Mouse (Mus musculus): ENCODE results near the gene Atg7. TPM values are rescaled to one million over a fixed set of nuclear protein-coding genes. Genes with fewer than 3 reads are reported as not detected.
"Not testable (repeated sequence)": the region's sequence is repeated elsewhere in the genome, so short reads cannot be mapped to it uniquely, and the experiment has no call there.

Gene Atg7
- 9.6 and 10.9 TPM in 2 replicates for polyA plus RNA-seq (2015; fragmentation: Nextera tagmentation; extraction: Ambion mirVana)

- H3K27me3 ChIP-seq (ENCODE audit: insufficient read depth, low read length) = no peaks in the 10 kb centered on the region
- peak within 1 kb of the TSS; percentile 89 for H3K4me2 ChIP-seq (ENCODE audit: low read depth, low read length)
- H3K9me3 ChIP-seq (ENCODE audit: low read length) = no peaks in the 10 kb centered on the region
- ATAC-seq = peak; percentile 92
- WGBS (ENCODE audit: insufficient replicate concordance) = under 1% methylated on average over 38 of the region's 38 CpGs
- H3K4me1 ChIP-seq (ENCODE audit: insufficient read depth) = peaks cover 18% of the 10 kb centered on the region
- peak within 1 kb of the TSS; percentile 83 for H3K27ac ChIP-seq (ENCODE audit: low read depth)
- peak within 1 kb of the TSS; percentile 86 for H3K9ac ChIP-seq (replicated peaks)
- peak; percentile 97 for DNase-seq
- H3K4me3 ChIP-seq (ENCODE audit: low read depth, low read length) = peak within 1 kb of the TSS; percentile 79
- no peaks in the 10 kb centered on the region for H3K36me3 ChIP-seq (replicated peaks; ENCODE audit: insufficient read depth, low read length)
- TF ChIP-seq CTCF (IDR thresholded peaks at IDR 0.05; ENCODE audit: low read depth) = no peak
- peak; percentile 26; the same call in 1 of the 2 replicates for TF ChIP-seq EP300 (IDR thresholded peaks at IDR 0.05; ENCODE audit: low read depth)
These were observed at the start of gene Atg7 for GRCm38 (mm10) chr6:114642601-114643528. TSS of gene Atg7 (plus strand) at chr6:114643097.

DNA sequence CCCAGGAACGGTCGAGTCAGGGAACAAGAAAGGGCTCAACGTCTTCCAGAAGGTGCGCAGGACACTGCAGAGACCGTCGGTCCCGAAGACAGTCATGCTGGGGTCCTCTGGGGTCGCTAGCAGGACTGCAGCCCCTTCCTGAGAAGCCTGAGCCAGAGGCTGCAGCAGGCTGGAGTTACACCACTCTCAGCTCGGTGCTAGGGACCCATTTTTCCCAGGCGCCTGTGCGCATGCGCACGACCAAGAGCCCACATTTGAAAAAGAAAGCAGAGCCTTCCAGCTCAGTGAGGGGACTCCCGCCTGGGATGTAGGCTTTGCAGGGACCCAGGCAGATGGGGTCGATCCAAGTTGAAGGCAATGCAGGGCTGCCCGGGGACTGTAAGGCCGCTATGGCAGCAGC, 28.8 kb upstream of the Atg7 start:
- not testable (repeated sequence) for H3K9me3 ChIP-seq (ENCODE audit: low read length); H3K27me3 ChIP-seq (ENCODE audit: insufficient read depth, low read length); H3K36me3 ChIP-seq (replicated peaks; ENCODE audit: insufficient read depth, low read length); H3K4me3 ChIP-seq (ENCODE audit: low read depth, low read length); H3K9ac ChIP-seq (replicated peaks); H3K27ac ChIP-seq (ENCODE audit: low read depth); H3K4me2 ChIP-seq (ENCODE audit: low read depth, low read length); ATAC-seq; DNase-seq; H3K4me1 ChIP-seq (ENCODE audit: insufficient read depth)
- WGBS (ENCODE audit: insufficient replicate concordance) = 4% methylated on average over 5 of the region's 17 CpGs

DNA sequence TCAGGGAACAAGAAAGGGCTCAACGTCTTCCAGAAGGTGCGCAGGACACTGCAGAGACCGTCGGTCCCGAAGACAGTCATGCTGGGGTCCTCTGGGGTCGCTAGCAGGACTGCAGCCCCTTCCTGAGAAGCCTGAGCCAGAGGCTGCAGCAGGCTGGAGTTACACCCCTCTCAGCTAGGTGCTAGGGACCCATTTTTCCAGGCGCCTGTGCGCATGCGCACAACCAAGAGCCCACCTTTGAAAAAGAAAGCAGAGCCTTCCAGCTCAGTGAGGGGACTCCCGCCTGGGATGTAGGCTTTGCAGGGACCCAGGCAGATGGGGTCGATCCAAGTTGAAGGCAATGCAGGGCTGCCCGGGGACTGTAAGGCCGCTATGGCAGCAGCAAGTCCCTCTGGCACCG, 9.0 kb upstream of the Atg7 start:
- H3K27me3 ChIP-seq (ENCODE audit: insufficient read depth, low read length); H3K9ac ChIP-seq (replicated peaks); H3K36me3 ChIP-seq (replicated peaks; ENCODE audit: insufficient read depth, low read length); H3K9me3 ChIP-seq (ENCODE audit: low read length); H3K4me2 ChIP-seq (ENCODE audit: low read depth, low read length); H3K4me3 ChIP-seq (ENCODE audit: low read depth, low read length); H3K4me1 ChIP-seq (ENCODE audit: insufficient read depth); DNase-seq; H3K27ac ChIP-seq (ENCODE audit: low read depth); ATAC-seq: not testable (repeated sequence)
- WGBS (ENCODE audit: insufficient replicate concordance) = no CpG with 5 or more reads among the region's 14 CpGs

DNA sequence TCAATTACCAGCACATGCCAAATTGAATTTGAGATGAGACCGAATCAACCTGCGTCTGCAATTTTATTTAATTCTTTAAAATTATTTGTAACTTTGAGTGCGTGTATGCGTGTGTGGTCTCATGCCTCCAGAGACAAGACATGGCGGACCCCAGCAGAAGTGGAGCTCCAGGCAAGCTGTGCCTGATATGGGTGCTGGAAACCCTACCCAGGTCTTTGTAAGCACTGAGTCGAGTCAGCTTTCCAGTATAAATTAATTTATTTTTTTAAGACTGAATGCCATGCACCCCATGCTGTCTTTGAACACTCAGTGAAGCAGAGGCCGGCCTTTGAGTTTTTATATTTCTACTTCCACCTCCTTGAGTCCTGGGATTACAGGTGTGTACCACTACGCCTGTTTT, 819 bp downstream of the Atg7 start:
- H3K4me2 ChIP-seq (ENCODE audit: low read depth, low read length) = peak overlapping the region; percentile 89
- no peak for DNase-seq
- ATAC-seq = no peak
- peak overlapping the region; percentile 79 for H3K4me3 ChIP-seq (ENCODE audit: low read depth, low read length)
- WGBS (ENCODE audit: insufficient replicate concordance) = 34% methylated on average over 8 of the region's 8 CpGs
- H3K36me3 ChIP-seq (replicated peaks; ENCODE audit: insufficient read depth, low read length) = no peaks in the 10 kb centered on the region
- peaks cover 23% of the 10 kb centered on the region for H3K4me1 ChIP-seq (ENCODE audit: insufficient read depth)
- H3K9me3 ChIP-seq (ENCODE audit: low read length) = no peaks in the 10 kb centered on the region
- peak overlapping the region; percentile 83 for H3K27ac ChIP-seq (ENCODE audit: low read depth)
- no peaks in the 10 kb centered on the region for H3K27me3 ChIP-seq (ENCODE audit: insufficient read depth, low read length)
- H3K9ac ChIP-seq (replicated peaks) = peak overlapping the region; percentile 86
- no peak for TF ChIP-seq EP300 (IDR thresholded peaks at IDR 0.05; ENCODE audit: low read depth)
- no peak for TF ChIP-seq CTCF (IDR thresholded peaks at IDR 0.05; ENCODE audit: low read depth)

GRCm38 (mm10) chr6:114644531-114644930, 1.6 kb downstream of the Atg7 start:
- H3K4me3 ChIP-seq (ENCODE audit: low read depth, low read length) = 0 out of 2 replicates have a peak overlapping the region, but pooled peaks have one; percentile 79
- no peak overlapping the region; the same call in 1 of the 2 replicates for H3K9ac ChIP-seq (replicated peaks)
- peaks cover 23% of the 10 kb centered on the region for H3K4me1 ChIP-seq (ENCODE audit: insufficient read depth)
- 79% methylated on average over 1 of the region's 1 CpGs for WGBS (ENCODE audit: insufficient replicate concordance)
- TF ChIP-seq EP300 (IDR thresholded peaks at IDR 0.05; ENCODE audit: low read depth) = no peak
- TF ChIP-seq CTCF (IDR thresholded peaks at IDR 0.05; ENCODE audit: low read depth) = no peak
- H3K27ac ChIP-seq (ENCODE audit: low read depth) = peak overlapping the region; percentile 62; the same call in 1 of the 2 replicates
- no peaks in the 10 kb centered on the region for H3K9me3 ChIP-seq (ENCODE audit: low read length)
- no peaks in the 10 kb centered on the region for H3K27me3 ChIP-seq (ENCODE audit: insufficient read depth, low read length)
- ATAC-seq (no peak), DNase-seq (no peak)
- H3K4me2 ChIP-seq (ENCODE audit: low read depth, low read length) = peak overlapping the region; percentile 89
- H3K36me3 ChIP-seq (replicated peaks; ENCODE audit: insufficient read depth, low read length) = no peaks in the 10 kb centered on the region

GRCm38 (mm10) chr6:114646201-114646600, 3.3 kb downstream of the Atg7 start:
- H3K9ac ChIP-seq (replicated peaks) = no peak overlapping the region
- H3K27me3 ChIP-seq (ENCODE audit: insufficient read depth, low read length) = no peaks in the 10 kb centered on the region
- peaks cover 23% of the 10 kb centered on the region for H3K4me1 ChIP-seq (ENCODE audit: insufficient read depth)
- no peaks in the 10 kb centered on the region for H3K9me3 ChIP-seq (ENCODE audit: low read length)
- 55% methylated on average over 1 of the region's 1 CpGs for WGBS (ENCODE audit: insufficient replicate concordance)
- no peak overlapping the region for H3K4me2 ChIP-seq (ENCODE audit: low read depth, low read length)
- DNase-seq (no peak), ATAC-seq (no peak; the same call in 1 of the 2 replicates)
- no peaks in the 10 kb centered on the region for H3K36me3 ChIP-seq (replicated peaks; ENCODE audit: insufficient read depth, low read length)
- TF ChIP-seq EP300 (IDR thresholded peaks at IDR 0.05; ENCODE audit: low read depth) (no peak), CTCF (IDR thresholded peaks at IDR 0.05; ENCODE audit: low read depth) (no peak)
- H3K4me3 ChIP-seq (ENCODE audit: low read depth, low read length) = no peak overlapping the region
- H3K27ac ChIP-seq (ENCODE audit: low read depth) = 0 out of 2 replicates have a peak overlapping the region, but pooled peaks have one; percentile 7
